Comparison of ENCODE assay signal across 8 mouse cellular contexts in genomic region chr9:110656249-110657221, GRCm38 (mm10). TPM values are rescaled to one million over a fixed set of nuclear protein-coding genes. Genes with fewer than 3 reads are reported as not detected.
DNase-seq lines count a peak whose midpoint lies in the region; ATAC-seq and TF ChIP-seq lines count a peak whose summit lies in the region.

Gene Ccdc12 (plus strand): TSS chr9:110656503.

- peak; percentile 66 for ATAC-seq in common myeloid progenitor, adult 5-6 weeks (replicated peaks; ENCODE audit: low read depth, poor library complexity, severe bottlenecking)
- ATAC-seq in hindbrain, postnatal 0 days = peak; percentile 97
- ATAC-seq in megakaryocyte, adult 5-6 weeks (ENCODE audit: poor library complexity, severe bottlenecking) = peak; percentile 63

- peak; percentile 32 for TF ChIP-seq CTCF in gastrocnemius, adult 2 months (IDR thresholded peaks at IDR 0.05)
- TF ChIP-seq CTCF in hindbrain, postnatal 0 days (IDR thresholded peaks at IDR 0.05; ENCODE audit: low read depth) = peak; percentile 44
- peak; percentile 31; the same call in 1 of the 2 replicates for TF ChIP-seq CTCF in left cerebral cortex, adult 2 months (IDR thresholded peaks at IDR 0.05)

- no peaks in the 10 kb centered on the region for H3K36me3 ChIP-seq in hindbrain, postnatal 0 days (ENCODE audit: insufficient read depth, low read length)

- peak within 1 kb of the TSS; percentile 61 for H3K9ac ChIP-seq in hindbrain, postnatal 0 days (replicated peaks; ENCODE audit: low read length)

- H3K9me3 ChIP-seq in hindbrain, postnatal 0 days (ENCODE audit: low read length) = no peaks in the 10 kb centered on the region

- H3K27ac ChIP-seq in gastrocnemius, adult 2 months = peak within 1 kb of the TSS; percentile 98
- peak within 1 kb of the TSS; percentile 94 for H3K27ac ChIP-seq in hindbrain, postnatal 0 days
- peak within 1 kb of the TSS; percentile 99 for H3K27ac ChIP-seq in left cerebral cortex, adult 2 months

- H3K4me1 ChIP-seq in hindbrain, postnatal 0 days (ENCODE audit: insufficient read depth, low read length) = peaks cover 26% of the 10 kb centered on the region

- H3K4me2 ChIP-seq in hindbrain, postnatal 0 days (ENCODE audit: low read depth, low read length) = peak within 1 kb of the TSS; percentile 72

- peak within 1 kb of the TSS; percentile 79 for H3K4me3 ChIP-seq in gastrocnemius, adult 2 months
- peak within 1 kb of the TSS; percentile 56 for H3K4me3 ChIP-seq in hindbrain, postnatal 0 days (ENCODE audit: low read length)
- peak within 1 kb of the TSS; percentile 85 for H3K4me3 ChIP-seq in left cerebral cortex, adult 2 months

- WGBS in hindbrain, postnatal 0 days = under 1% methylated on average over 52 of the region's 52 CpGs

- intact Hi-C loops in gastrocnemius, adult 2 months (cut with DNase I) = no loop called here
- intact Hi-C loops in left cerebral cortex, adult 2 months (cut with DNase I) = loop anchor here (2.0 kb wide), 1 partner anchor 28 kb away; no protein-coding TSS in a partner anchor

- no peaks in the 10 kb centered on the region for H3K27me3 ChIP-seq in hindbrain, postnatal 0 days (ENCODE audit: insufficient read depth, low read length)

- DNase-seq in ZHBTc4 (ENCODE audit: low read depth, low spot score) = peak; percentile 98
- peak; percentile 95 for DNase-seq in gastrocnemius, adult 2 months
- DNase-seq in hindbrain, postnatal 0 days (ENCODE audit: low spot score) = peak; percentile 97
- peak; percentile 93 for DNase-seq in left cerebral cortex, adult 2 months (ENCODE audit: extremely low spot score in 1 of 2, low spot score in 2 of 2)
- peak; percentile 95 to 97 for DNase-seq in right cerebral cortex, adult 2 months (ENCODE audit: low spot score in 2 of 2)
- DNase-seq in urinary bladder, postnatal 14 days (ENCODE audit: low spot score) = peak; percentile 93

RNA-seq across cellular contexts. Expression of gene Ccdc12, which starts in this region (rescaled TPM):
- total RNA-seq in common myeloid progenitor, adult 5-6 weeks (2017) = 88.7 and 112 TPM in 2 replicates
- total RNA-seq in gastrocnemius, adult 2 months (2021) = 10 to 100 TPM; 43.4 to 51.7 TPM
- 15.0 and 17.0 TPM in 2 replicates for total RNA-seq in hindbrain, postnatal 0 days (2014; rRNA removed)
- 108 and 113 TPM in 2 replicates for polyA plus RNA-seq in hindbrain, postnatal 0 days (2015; fragmentation: Nextera tagmentation; extraction: Ambion mirVana)
- 10 to 100 TPM; 56.2 to 56.9 TPM for total RNA-seq in left cerebral cortex, adult 2 months (2021)
- total RNA-seq in megakaryocyte, adult 5-6 weeks (2015) = 204 and 210 TPM in 2 replicates
- total RNA-seq in megakaryocyte, adult 5-6 weeks (2017) = 165 and 180 TPM in 2 replicates

Comparison
In these comparisons a context has a peak if more than half of its experiments do, and no peak if none do; other contexts are left out.
1. Peak in every context shown above with its lines: DNase-seq, ATAC-seq, H3K4me3 ChIP-seq and H3K27ac ChIP-seq.